Mouse (Mus musculus) colon, adult 2 months (tissue): Measurements from ENCODE around the gene Myt1l. TPM values are rescaled to one million over a fixed set of nuclear protein-coding genes. Genes with fewer than 3 reads are reported as not detected.

ENCODE experiments used
- polyA plus RNA-seq: library from polyadenylated mRNA; depleted of rRNA; stranded (reverse); fragments of >200 nt; gene quantifications from 2 replicates; pipeline ENCODE4 v1.2.3, GENCODE M21; 2012; rRNA removed

The Myt1l gene
- polyA plus RNA-seq = 0.20 and 0.23 TPM in 2 replicates

GRCm38 (mm10) chr12:29528031-29528771 is at the start of gene Myt1l:
Gene Myt1l (plus strand): TSS chr12:29528384.

GRCm38 (mm10) chr12:29937308-29937707 is 409.1 kb downstream of the Myt1l start, which contains the start of gene Pxdn:
Gene Pxdn (plus strand): TSS chr12:29937608.

